Mouse (Mus musculus): ENCODE data around the gene Susd1.

The Susd1 gene

DNA sequence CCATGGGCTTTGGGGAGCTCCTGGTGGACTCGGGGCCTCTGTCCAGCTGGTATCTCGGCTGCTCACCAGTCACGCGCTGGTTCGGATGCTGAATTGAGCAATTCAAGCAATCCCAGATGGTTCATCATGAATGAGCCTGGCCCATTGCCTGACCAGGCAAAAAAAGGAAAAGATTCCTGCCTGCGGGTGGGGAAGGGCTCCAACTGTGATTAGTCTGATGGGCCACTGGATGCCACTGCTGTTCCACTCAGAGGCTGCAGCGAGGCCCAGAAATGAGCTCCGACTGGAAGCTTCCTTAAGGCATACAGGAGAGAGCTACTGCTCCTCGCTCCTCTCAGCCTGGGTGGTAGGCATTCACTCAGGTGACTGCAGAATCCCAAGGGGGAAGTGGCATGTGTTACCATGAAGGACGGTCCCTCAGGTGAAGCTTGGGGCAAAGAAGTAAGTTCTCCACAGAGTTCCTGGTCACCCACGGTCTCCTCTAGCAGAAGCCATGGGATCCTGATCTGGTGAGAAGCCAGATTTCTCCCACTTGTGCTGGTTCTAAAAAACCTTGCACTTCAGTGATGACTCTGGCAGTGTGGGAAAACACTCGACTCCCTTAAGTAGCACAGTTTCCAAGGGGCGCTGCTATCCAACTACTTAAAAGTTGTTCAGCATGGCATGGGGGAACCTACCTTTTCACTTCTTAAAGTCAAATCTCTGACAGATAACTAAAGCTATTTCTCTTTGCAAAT is 57.3 kb downstream of the Susd1 start:
- in situ Hi-C loops (cut with MseI, MboI): no loop called here

DNA sequence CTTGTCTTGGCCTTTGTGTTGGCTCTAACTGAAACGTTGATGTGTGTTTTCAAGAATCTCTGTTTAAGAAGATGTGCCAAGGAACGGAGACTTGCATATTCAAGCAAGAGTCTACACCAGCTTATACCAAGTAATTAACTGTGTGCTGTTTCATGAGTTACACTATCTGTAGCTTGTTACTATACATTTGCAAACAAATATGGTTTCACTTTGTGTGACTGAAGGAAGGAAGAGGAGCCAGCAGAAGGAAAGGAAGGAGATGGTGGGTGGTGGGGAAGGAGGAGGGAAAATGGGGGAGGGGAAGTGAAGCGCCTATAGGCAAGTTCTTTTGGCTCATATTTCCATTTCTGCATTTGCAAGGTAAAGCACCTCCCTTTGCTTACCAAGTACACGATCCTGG is 58.0 kb downstream of the Susd1 start:
- in situ Hi-C loops (cut with MseI, MboI): no loop called here

DNA sequence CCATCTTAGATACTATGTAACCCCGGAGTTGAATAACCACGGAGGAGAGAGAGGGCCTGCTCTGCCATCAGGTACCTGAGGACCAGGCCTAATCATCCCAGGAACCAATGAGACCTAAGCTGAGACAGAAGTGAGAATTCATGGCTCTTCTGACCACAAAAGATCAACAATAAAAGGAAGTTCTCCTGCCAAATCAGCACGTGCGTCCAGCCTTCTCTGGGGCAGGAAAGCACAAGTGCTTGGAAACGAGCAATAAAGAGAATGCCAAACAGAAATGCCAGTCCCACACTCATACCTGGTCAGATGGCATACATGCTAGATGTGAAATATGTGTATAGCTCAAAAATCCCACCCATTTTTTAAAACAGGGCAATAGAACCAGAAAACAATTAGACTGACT is 58.6 kb downstream of the Susd1 start:
- in situ Hi-C loops (cut with MseI, MboI): no loop called here

DNA sequence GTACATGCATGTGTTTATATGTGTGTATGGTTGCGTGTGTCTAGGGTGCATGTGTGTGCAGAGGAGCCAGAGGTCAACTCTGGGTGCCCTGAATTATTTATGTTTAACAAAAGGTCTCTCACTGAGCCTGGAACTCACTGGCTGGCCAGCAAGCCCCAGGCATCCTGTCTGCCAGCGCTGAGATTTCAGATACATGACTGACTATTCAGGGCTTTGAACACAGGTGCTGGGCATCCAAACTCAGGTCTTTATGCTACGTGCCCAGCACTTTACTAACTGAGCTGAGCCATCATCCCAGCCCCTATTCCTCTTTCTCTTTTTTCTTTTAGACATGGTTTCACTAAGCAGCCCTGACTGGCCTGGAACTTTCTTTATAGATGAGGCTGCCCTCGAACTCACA is 59.8 kb downstream of the Susd1 start:
- in situ Hi-C loops (cut with MseI, MboI): no loop called here

DNA sequence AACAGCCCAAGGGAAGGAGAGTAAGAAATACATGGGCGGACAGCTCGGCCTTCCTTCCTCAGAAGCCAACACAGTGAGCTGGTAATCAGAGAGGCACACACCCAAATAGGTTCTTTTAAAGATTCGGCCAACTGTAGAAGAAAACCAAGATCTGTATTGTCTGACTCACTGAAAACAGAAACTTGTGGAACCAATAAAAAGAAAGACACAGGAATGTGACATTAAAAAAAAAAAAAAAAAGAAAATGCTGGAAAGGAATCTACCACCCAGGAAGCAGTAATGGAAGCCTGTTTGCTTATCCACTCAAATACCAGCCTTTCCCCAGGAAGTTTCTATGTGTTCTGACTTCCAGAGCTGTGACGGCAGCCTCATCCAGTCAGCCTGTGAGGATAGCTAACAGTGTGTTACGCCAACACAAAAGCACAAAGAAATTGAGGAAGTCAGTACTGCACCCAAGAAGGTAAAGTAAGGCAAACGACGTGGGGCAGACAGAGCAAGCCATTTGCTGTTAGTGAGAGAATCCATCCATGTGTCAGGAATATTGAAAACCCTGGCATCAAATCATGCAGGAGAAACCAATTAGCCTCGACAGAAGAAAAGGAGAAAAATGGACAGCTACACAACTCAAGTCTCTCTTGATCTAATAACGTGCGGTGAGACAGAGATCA is 64.0 kb downstream of the Susd1 start:
- in situ Hi-C loops (cut with MseI, MboI): no loop called here

DNA sequence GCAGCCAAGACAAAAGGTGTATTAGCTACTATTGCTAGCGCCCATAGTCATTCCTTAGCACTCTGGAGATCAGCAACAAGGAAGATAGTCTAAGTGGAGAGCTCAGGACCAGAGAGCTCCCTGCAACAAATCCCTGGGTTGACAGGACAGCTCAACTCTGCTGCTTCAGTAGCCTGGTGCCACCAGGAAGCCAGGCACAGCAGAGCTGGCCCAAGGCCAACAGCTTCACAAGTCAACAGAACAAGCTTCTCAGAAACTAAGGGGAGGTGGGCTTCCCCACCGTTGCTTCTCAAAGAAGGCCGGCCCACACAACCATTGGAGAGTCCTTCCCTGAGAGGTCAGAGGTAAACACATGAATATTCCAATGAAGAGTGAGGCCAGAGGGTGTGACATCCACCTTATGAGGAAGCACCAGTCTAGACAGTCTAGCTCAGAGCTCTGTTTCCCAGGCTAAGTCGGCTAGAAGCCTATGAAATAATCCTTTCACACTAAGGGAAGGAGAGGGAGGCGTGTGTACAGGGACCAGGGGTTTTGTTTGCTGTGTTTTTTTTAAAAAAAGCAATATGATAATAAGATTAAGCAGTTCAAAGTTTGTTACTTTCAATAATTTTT is 65.8 kb downstream of the Susd1 start:
- in situ Hi-C loops (cut with MseI, MboI): no loop called here

DNA sequence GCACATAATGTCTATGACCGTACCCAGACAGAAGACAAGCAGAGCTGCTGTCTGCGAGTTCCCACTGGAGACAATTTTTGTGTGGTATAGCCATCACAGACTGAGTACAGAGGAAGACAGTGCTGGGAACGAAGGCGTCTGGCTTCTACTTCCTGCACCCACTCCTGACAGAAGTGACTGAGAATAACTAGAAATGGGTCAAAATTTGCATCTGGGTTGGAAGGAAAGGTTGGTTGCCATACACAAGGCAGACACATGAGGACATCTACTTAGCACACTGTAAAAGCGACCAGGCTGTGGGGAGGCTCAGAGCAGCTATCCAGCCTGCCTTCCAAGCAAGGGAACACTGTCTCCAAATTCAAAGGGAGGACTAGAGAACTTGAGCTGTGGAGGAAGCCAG is 66.5 kb downstream of the Susd1 start:
- in situ Hi-C loops (cut with MseI, MboI): no loop called here

DNA sequence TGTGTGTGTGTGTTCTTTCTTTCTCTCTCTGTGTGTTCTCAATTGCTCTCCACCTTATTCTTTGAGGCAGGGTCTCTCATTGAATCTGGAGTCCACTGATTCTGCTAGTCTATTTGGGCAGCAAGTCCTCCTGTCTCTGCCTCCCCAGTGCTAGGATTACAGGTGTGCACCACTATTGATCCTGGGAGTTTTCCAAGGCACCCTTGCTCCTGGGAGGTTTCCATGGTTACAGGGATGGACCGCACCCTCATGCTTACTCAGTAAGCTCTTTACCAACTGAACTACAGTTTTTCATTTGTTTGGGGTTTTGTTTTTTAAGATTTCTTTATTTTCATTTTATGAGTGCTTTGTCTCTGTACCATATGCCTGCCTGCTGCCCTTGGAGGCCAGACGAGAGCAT is 68.5 kb downstream of the Susd1 start:
- in situ Hi-C loops (cut with MseI, MboI): loop anchor here (10.0 kb wide), 1 partner anchor 195 kb away; no protein-coding TSS in a partner anchor

DNA sequence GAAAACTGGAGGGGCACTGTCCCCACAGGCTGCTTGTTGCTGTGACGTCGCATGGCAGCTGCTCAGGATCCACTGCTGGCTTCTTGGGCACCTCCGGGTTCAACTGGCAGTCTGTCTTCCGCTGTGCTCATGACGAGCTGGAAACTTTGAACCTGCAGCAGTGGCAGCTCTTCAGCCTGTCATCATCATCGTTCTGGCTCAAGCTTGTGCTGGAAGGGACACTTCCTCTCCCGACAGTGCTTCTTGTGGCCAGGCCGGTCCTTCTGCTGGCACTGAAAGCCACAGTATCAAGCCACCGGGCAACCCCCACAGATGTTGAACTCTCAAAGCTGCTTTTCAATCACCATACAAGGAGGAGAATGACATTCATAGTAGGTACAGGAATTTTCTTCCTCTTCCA is 70.3 kb downstream of the Susd1 start:
- in situ Hi-C loops (cut with MseI, MboI): loop anchor here (10.0 kb wide), 1 partner anchor 197 kb away; no protein-coding TSS in a partner anchor

DNA sequence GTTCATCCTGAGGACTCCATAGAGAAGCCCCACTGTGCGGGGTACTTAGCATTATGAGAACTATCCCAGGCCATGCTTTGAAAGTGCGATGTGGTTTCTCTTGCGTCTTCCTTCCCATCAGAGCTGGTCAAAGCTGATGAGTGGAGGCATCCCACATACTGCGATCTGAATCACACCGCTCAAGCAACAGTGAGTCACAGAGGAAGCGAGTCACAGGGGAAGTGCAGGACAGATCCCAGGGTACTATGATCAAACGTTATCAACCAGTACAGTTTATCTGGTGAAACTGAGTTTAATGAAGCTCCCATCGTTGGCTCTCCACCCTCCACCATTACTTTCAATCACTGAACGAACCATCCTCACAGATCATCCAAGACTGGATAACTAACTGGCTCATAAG is 72.2 kb downstream of the Susd1 start:
- in situ Hi-C loops (cut with MseI, MboI): loop anchor here (10.0 kb wide), 1 partner anchor 199 kb away; no protein-coding TSS in a partner anchor

DNA sequence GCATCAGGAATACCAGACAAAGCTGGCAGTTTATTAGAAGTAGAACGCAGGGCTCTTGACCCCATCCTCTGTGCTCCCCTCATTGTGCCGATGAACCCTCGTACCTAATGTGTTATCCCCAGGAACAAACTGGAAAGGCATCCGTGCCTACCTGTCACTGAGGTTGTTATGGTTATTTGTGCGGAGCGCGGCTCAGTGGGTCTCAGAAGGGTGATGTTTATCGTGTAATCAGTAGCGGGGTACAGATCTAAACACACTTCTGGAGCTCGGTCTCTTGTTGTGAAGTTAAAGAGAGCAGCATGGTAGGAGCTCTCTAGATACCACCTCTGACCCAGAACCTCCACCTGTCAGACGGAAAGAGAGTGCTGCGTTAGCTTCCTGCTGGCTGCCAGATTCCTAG is 72.9 kb downstream of the Susd1 start:
- in situ Hi-C loops (cut with MseI, MboI): loop anchor here (10.0 kb wide), 1 partner anchor 199 kb away; no protein-coding TSS in a partner anchor

DNA sequence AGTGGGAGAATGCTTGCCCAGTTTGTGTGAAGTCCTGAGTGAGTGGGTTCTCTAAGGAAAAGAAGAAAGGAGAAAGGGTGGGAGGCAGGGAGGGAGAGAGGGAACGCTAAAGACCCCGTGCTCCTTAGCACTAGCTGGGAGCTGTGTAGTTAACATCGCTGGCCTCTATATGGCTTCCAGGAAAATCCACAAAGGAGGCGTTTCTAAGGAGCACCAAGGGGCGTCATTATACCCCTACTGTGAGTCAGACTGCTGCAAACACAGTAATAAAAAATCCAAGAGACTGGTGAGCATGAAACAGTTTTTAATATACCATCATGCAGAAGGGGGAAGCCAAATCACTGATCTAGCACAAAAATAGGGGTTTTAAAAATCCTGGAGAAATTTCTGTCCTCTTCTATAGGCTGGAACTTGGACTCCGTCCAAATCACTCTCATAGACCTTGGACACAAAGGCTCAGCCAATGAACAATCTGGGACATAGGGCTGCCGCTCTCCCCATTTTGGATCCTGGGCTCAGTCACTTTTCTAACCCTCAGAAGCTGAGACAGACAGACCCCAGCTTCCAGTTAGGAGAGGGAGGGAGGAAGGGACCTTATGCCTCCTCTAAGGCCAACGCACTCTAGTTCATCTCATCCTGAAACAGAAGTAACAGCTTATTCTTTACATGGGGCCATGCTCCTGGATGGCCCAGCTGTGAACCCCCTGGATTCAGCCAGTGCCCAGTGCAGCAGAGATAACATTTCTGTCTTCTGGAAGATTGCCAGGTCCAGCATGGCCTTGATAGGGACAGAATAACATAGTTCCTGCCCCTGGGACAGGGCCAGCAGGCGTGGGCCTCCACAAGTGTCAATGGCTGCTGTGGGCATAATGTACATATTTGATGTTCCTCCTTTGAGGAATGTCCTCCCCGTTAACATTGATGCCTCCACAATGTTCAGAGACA is 73.9 kb downstream of the Susd1 start:
- in situ Hi-C loops (cut with MseI, MboI): loop anchor here (10.0 kb wide), 1 partner anchor 200 kb away; no protein-coding TSS in a partner anchor

DNA sequence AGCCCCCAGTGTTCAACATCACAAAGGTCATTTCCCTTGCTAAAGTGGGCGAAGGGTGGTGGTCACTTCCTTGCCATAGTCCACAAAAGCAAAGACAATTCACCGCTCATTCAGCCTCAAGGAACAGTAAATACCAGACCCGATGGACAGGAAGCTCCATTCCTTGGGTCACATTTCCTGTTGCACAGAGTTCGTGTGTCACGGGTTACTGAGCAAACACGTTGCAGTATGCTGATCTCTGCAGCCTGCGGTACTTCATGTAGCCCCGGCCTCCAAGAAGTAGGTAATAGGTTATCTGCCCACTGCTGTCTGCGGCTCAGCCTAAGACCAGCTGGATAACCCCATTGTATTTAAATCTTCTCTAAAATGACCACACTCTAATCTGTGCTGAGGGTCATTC is 75.4 kb downstream of the Susd1 start:
- in situ Hi-C loops (cut with MseI, MboI): loop anchor here (10.0 kb wide), 1 partner anchor 202 kb away; no protein-coding TSS in a partner anchor

DNA sequence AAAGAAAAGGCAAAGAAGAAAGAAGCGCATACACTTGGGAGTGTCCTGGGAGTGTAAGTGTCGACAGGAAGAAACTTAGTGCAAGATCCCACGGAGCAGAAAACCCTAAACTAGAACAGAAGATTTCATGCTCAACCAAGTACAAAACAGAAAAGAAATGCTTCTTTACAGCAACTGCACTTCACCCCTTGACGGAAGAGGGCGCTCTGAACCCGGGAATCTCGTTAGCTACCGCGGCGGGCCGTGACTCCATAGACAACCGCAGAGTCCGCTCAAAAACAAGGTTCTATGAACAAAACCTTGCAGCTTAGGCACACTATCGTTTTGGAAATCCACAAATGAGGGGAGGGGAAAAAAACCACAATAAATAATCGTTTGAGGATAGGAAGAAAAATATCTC is 77.7 kb downstream of the Susd1 start:
- in situ Hi-C loops (cut with MseI, MboI): loop anchor here (10.0 kb wide), 1 partner anchor 204 kb away; no protein-coding TSS in a partner anchor

DNA sequence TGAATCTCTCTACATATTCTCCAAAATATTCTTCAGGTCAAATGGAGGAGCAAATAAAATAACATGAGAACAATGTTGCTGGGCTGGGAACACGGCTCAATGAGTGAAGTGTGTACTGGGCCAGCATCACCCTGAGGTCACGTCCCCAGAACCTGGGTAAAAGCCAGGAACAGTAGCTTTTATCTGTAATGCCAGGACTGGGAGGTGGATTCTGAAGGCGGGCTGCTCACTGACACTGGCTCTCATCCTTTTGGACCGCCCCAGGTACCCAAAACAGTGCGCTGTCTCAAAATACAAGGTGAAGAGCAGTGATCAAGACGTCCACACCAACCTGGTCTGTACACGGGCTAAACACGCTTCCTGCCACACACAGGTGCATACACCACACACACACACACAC is 78.5 kb downstream of the Susd1 start:
- in situ Hi-C loops (cut with MseI, MboI): loop anchor here (10.0 kb wide), 1 partner anchor 205 kb away; no protein-coding TSS in a partner anchor

DNA sequence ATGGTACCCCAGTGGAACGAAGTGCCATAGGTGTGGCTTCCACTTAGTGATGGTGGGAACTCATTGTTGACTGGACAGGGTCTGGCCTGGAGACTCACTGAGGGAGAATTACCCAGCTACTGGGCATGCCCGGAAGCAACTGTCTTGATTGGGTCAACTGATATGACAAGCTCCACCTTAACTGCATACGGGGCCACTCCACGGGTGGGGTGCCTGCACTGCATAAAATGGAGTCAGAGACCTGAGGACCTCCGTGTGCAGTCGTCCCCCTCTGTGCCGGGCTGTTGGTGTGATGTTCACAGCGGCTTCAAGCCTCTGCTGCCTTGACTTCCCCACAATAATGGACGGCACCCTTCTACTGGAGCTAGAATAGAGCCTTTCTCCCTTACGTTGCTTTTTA is 79.5 kb downstream of the Susd1 start:
- in situ Hi-C loops (cut with MseI, MboI): no loop called here

DNA sequence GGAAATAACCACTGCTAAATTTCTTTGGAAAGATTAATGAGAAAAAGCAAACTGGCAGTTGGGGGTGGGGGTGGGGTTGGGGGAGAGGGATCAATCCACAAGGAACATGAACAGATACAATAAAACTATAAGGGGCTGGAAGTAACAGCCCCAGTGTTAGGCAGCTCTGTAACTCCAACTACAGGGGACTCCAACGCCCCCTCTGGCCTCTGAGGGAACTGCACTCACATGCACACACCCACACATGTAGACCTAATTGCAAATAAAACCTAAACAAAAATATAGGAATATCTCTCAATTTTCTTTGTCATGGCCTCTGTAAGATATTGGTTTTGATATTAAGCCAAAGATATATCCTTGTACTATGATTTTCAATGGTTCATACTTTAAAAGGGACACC is 83.0 kb downstream of the Susd1 start:
- in situ Hi-C loops (cut with MseI, MboI): no loop called here

DNA sequence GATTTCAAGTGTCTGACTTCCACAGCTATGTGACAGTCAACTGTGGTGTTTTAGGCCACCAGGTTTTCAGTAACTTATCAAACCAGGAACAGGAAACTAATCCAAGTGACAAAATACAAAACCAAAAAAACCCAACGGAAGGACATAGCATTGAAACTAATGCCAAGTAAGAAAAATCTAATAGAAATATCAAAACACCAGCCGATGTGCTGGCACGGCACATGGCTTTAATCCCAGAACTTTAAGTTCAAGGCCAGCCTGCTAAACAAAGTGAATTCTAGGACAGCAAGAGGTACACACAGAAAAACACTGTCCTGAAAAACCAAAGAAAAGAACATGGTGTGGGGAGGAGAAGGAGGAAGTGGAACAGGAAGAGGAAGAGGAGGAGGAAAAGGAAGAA is 83.8 kb downstream of the Susd1 start:
- in situ Hi-C loops (cut with MseI, MboI): no loop called here

DNA sequence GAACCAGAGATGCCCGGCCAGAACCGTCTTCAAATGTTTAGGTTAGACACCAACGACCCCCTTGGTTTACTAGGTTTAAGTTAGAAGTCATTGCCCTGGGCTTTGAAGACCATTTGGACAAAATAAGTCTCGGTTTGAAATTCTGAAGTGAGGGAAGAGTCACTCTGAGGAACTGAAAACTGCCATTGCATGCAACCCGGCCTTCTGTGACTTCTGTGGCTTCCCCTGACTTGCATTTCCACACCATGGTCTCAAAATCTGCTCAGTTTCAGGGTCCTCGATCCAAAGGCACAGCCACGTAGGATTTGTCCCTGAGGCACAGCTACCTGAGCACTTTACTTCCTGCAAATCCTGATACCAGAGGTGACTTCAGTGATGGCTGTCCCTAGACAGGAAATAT is 86.5 kb downstream of the Susd1 start:
- in situ Hi-C loops (cut with MseI, MboI): no loop called here

DNA sequence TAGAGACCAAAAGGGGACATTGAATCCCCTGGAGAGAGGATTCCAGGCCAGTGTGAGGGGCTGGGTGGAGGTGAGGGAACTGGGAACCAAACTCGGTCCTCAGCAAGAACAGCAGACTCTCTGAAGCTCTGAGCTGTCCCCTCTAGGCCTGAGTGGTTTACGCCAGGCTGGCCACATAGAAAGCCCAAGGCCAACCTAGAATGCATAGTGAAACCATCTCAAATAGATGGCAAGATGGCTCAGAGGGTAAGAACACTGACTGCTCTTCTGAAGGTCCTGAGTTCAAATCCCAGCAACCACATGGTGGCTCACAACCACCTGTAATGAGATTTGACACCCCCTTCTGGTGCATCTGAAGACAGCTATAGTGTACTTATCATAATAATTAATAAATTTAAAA is 88.1 kb downstream of the Susd1 start:
- in situ Hi-C loops (cut with MseI, MboI): no loop called here

DNA sequence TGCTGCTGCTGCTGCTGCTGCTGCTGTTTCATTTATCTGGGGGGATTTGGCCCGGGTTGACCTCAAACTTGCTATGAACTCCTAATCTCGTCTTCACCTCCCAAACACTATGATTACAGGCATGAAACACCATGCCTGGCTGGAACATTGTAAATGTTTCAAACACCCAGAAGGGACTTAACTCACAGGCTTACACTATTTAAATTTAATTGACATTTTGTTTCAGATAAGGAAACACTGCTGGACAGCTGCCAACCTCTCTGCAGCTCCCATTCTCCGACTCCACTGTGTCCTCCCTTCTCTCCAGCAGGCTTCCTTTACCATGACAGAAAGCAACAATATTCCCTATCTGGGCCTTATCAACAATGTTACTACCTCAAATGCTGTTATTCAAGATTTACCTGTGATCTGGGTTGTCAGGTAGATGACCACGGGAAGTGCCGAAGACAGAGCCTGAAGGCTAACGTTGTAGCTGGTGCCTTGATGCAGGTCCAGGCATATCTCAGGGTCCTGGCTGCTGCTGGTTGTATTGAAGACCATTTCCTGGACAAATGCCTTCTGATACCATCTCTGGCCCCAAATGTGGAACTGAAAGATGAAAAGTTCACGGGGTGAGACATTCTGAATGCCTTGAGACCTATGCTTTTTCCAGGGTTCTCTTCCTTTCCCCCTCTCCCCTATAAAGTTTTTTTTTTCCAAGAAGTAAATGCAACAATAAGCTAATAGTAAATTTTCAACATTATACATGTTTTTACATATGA is 88.8 kb downstream of the Susd1 start:
- in situ Hi-C loops (cut with MseI, MboI): no loop called here
